Mouse (Mus musculus) hindbrain, postnatal 0 days (tissue): ENCODE data around the gene Caskin2. TPM values are rescaled to one million over a fixed set of nuclear protein-coding genes. Genes with fewer than 3 reads are reported as not detected.

ENCODE experiments used
- ATAC-seq: fragments of 200-750 bp; cut with Nextera tagmentation; 2 replicates; pipeline ENCODE4 v1.8.0; 2017; ENCODE audit warnings: mild to moderate bottlenecking, moderate TSS enrichment, moderate library complexity
- DNase-seq: peaks from one replicate; pipeline ENCODE4 v3.0.0-alpha.2; 2015; ENCODE audit warnings: low spot score
- H3K27ac ChIP-seq: fragments of 300-500 bp; sonication (generic); 2 replicates; pipeline ENCODE4 v1.5.1; 2014; ENCODE audit warnings: mild to moderate bottlenecking
- H3K27me3 ChIP-seq: fragments of 300-500 bp; sonication (generic); 2 replicates; pipeline ENCODE4 v1.6.1; 2014; ENCODE audit warnings: low read length, mixed read lengths; ENCODE audit not compliant: insufficient read depth
- H3K36me3 ChIP-seq: fragments of 300-500 bp; sonication (generic); 2 replicates; pipeline ENCODE4 v1.6.1; 2014; ENCODE audit warnings: low read length, mixed read lengths; ENCODE audit not compliant: insufficient read depth
- H3K4me1 ChIP-seq: fragments of 300-500 bp; sonication (generic); 2 replicates; pipeline ENCODE4 v1.6.1; 2014; ENCODE audit warnings: antibody characterized with exemption, low read length, mixed read lengths; ENCODE audit not compliant: insufficient read depth
- H3K4me2 ChIP-seq: fragments of 300-500 bp; sonication (generic); 2 replicates; pipeline ENCODE4 v1.6.1; 2014; ENCODE audit warnings: low read depth, mild to moderate bottlenecking, low read length, moderate library complexity, mixed read lengths
- H3K4me3 ChIP-seq: fragments of 300-500 bp; sonication (generic); 2 replicates; pipeline ENCODE4 v1.5.1; 2014; ENCODE audit warnings: low read length
- H3K9ac ChIP-seq: fragments of 300-500 bp; sonication (generic); replicated peaks from 2 replicates; pipeline ENCODE4 v1.6.1; 2014; ENCODE audit warnings: mild to moderate bottlenecking, low read length, moderate library complexity, mixed read lengths
- H3K9me3 ChIP-seq: fragments of 300-500 bp; sonication (generic); 2 replicates; pipeline ENCODE4 v1.6.1; 2016; ENCODE audit warnings: low read length, mixed read lengths
- CTCF ChIP-seq: IDR thresholded peaks from 2 replicates; pipeline ENCODE4 v1.5.1; 2016; ENCODE audit warnings: antibody characterized with exemption, control low read depth, low read depth
- WGBS: fragments of 180-500 bp; shearing (Covaris S2); extraction: QIAGEN DNeasy Blood & Tissue Kit; methylation state at CpG from one replicate; pipeline ENCODE4 v1.1.7; 2014; 5-methylcytosine and 5-hydroxymethylcytosine counted together
- polyA plus RNA-seq: library from polyadenylated mRNA; unstranded; fragments of >200 nt; fragmentation: Nextera tagmentation; extraction: Ambion mirVana; gene quantifications from 2 replicates; pipeline ENCODE4 v1.2.1, GENCODE M21; 2015
- total RNA-seq: library from RNA; depleted of rRNA; stranded (reverse); fragments of >200 nt; gene quantifications from 2 replicates; pipeline ENCODE4 v1.2.3, GENCODE M21; 2014

Caskin2 gene
- total and polyA plus RNA-seq, 2 experiments from 2014 or later, result 7.7 to 39.2 TPM

DNA sequence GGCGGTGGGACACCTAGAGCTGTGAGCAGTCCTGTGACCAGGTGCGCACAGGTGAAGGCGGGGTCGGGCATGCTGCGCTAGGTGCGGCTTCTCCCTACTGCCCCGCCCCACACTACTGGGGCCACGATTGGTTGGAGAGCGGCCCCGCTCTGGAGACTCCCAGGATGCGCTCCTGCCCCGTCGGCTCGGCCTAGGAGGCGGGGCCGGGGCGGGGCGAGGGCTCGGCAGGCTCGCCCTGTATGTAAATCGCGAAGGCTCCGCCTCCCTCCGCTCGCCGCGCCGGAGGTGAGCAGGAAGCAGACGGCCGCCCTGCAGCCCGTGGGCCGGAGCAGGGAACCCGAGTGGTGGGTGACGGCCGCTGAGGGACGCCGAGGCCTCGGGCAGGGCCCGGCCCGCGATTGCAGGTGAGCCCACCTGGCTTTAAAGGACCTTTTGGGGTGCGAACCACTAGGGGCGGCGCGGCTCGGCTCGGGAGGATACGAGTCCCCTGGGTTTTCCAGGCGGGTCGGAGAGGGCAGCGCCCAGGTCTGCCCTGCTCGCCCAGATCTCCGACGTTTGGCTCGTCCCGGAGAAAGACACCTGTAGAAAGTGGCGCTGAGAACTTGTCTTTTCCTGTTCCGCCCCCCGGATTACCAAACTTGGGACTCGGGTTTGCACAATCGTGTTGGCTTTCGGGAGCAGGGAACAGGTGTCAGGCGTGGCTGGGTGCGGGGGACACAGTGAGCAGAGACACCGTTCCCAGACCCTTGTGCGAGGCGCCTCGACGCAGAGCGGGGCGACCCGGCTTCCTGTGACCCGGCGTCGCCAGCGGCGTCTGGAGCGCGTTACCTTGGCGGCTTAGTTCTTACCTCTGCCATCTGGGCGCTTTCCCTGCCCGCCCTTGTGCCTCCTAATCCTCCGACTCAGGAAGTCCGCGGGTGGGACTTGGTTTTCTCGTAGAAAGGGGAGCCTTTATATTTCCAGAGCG, 10.6 kb upstream of the Caskin2 start, which contains the start of gene Llgl2:
Gene Llgl2 (plus strand): TSS at position 276 of the 967 bp plus-strand sequence.
- peak within 1 kb of the TSS; percentile 47 for H3K9ac ChIP-seq
- H3K4me3 ChIP-seq, result peak within 1 kb of the TSS; percentile 56
- DNase-seq (peak; percentile 76), ATAC-seq (peak; percentile 78)
- peaks cover 7% of the 10 kb centered on the region for H3K36me3 ChIP-seq
- peak within 1 kb of the TSS; percentile 92 for H3K4me2 ChIP-seq
- under 1% methylated on average over 80 of the region's 87 CpGs for WGBS
- no peak within 1 kb of the TSS for H3K27ac ChIP-seq
- 0 out of 2 replicates have a peak, but pooled peaks cover 4% of the 10 kb centered on the region for H3K4me1 ChIP-seq
- H3K27me3 ChIP-seq, result peaks cover 16% of the 10 kb centered on the region
- no peak for TF ChIP-seq CTCF
- no peaks in the 10 kb centered on the region for H3K9me3 ChIP-seq

DNA sequence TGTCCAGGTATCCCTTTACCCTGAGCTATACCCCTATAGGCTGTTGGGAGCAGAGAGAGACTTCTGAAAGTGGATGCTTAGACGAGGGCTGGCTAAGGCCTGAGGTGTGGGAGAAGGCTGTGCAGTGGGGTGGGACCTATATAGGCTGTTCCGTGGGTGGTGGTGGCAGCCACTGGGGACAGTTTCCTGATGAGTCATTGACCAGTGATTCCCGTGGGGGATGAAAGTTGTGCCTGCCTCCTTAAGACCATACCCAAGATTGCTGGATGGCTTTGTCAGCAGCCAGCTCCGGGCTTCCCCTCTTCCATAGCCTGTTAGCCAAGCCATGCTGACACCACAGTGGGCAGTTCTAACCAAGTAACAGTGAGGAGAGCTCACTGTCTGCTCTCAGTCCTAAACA, 7.6 kb upstream of the Caskin2 start:
- H3K36me3 ChIP-seq, result peaks cover 7% of the 10 kb centered on the region
- H3K27me3 ChIP-seq, result peaks cover 14% of the 10 kb centered on the region
- 82% methylated on average over 4 of the region's 4 CpGs for WGBS
- no peak overlapping the region for H3K4me3 ChIP-seq
- H3K4me2 ChIP-seq, result no peak overlapping the region
- no peaks in the 10 kb centered on the region for H3K9me3 ChIP-seq
- H3K9ac ChIP-seq, result no peak overlapping the region
- ATAC-seq (no peak), DNase-seq (no peak)
- H3K27ac ChIP-seq, result no peak overlapping the region
- peaks cover 4% of the 10 kb centered on the region; the same call in 1 of the 2 replicates for H3K4me1 ChIP-seq
- TF ChIP-seq CTCF, result no peak

DNA sequence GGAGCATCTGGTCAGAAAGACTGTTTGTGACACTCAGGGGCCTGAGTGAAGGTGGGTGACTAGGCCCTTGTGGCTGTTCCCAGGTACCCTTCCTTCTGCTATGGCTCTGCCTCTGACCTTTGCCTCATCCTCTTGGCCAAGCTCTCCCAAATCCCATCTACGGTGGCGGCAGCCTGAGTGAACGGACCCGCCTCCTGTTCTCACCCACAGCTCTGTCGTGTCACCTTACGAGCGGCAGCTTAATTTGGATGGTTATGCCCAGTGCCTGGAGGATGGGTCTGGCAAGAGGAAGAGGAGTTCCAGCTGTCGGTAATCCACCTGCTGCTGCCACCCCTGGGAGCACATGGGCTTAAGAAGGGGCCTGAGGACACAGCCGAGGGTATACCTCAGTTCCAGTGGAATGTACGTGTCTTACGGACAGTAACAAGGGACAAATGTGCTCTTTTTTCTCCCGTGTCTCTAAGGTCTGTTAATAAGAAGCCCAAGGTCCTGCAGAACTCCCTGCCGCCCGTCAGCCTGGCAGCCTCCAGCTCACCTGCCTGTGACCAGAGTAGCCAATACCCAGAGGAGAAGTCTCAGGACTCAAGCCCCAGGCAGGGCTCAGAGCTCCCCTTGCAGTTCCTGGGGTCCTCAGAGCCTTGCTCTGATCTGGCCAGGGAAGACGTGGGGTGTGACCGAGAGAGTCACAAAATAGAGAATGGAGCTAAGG, 6.6 kb upstream of the Caskin2 start:
- Histone ChIP-seq H3K9me3 (no peaks in the 10 kb centered on the region), H3K36me3 (peaks cover 7% of the 10 kb centered on the region), H3K4me3 (no peak overlapping the region), H3K27me3 (peaks cover 9% of the 10 kb centered on the region), H3K27ac (no peak overlapping the region), H3K9ac (no peak overlapping the region), H3K4me1 (peaks cover 12% of the 10 kb centered on the region), H3K4me2 (no peak overlapping the region)
- no peak for ATAC-seq
- WGBS, result 90% methylated on average over 16 of the region's 16 CpGs
- TF ChIP-seq CTCF, result no peak
- DNase-seq, result no peak

- WGBS, result 87% methylated on average over 5 of the region's 5 CpGs
- DNase-seq, result no peak
- Histone ChIP-seq H3K4me3 (no peak overlapping the region), H3K9ac (no peak overlapping the region), H3K27ac (no peak overlapping the region), H3K4me2 (no peak overlapping the region), H3K9me3 (no peaks in the 10 kb centered on the region), H3K27me3 (no peaks in the 10 kb centered on the region), H3K36me3 (peaks cover 7% of the 10 kb centered on the region), H3K4me1 (peaks cover 11% of the 10 kb centered on the region)
- no peak for ATAC-seq
- TF ChIP-seq CTCF, result peak; percentile 23
These were observed 3.9 kb upstream of the Caskin2 start for GRCm38 (mm10) chr11:115817331-115817730.

DNA sequence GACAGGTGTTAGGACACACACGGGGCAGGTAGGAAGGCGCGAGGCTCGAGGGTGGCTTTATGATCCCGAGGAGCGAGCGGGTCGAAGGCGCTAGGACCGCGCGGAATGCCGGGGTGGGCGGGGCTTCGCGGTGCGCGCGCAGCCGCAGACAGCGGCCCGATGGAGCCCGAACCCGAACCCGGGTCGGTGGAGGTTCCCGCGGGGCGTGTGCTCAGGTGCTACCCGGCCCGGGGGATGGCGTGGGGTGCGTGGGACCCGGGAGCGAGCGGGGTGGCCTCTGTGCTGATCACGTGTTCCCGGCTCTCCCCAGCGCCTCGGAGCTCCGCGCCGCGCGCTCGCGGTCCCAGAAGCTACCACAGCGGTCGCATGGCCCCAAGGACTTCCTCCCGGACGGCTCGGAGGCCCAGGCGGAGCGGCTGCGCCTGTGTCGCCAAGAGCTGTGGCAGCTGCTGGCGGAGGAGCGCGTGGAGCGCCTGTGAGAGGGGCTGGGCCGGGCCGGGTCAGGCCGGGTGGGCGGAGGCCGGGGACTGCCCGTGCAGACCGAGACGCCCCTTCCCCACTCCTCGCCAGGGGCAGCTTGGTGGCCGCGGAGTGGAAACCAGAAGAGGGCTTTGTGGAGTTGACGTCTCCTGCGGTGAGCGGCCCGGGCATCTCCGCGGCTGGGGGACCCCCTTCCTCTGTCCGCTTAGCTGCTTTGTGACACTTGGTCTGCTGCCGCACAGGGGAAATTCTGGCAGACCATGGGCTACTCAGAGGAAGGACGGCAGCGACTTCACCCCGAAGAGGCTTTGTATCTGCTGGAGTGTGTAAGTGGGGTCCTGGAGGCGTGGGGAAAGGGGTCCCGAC, 1.4 kb upstream of the Caskin2 start, which contains the start of gene Tsen54:
Gene Tsen54 (plus strand): TSS at position 120 of the 846 bp plus-strand sequence.
- no peak for TF ChIP-seq CTCF
- peak; percentile 69 for ATAC-seq
- peaks cover 11% of the 10 kb centered on the region for H3K4me1 ChIP-seq
- H3K27ac ChIP-seq, result peak within 1 kb of the TSS; percentile 69
- H3K27me3 ChIP-seq, result no peaks in the 10 kb centered on the region
- no peaks in the 10 kb centered on the region; the same call in none of the 2 replicates for H3K36me3 ChIP-seq
- WGBS, result 2% methylated on average over 75 of the region's 84 CpGs
- H3K4me2 ChIP-seq, result peak within 1 kb of the TSS; percentile 95
- DNase-seq, result peak; percentile 89
- peak within 1 kb of the TSS; percentile 88 for H3K4me3 ChIP-seq
- no peaks in the 10 kb centered on the region for H3K9me3 ChIP-seq
- H3K9ac ChIP-seq, result peak within 1 kb of the TSS; percentile 72
